Mouse (Mus musculus): ENCODE measurements around the gene Fkbp5.

- no peak for TF ChIP-seq CTCF (IDR thresholded peaks at IDR 0.05; ENCODE audit: low read depth, low read length)
- no peak for TF ChIP-seq POLR2A (IDR thresholded peaks at IDR 0.05; ENCODE audit: extremely low read depth, insufficient read depth, low read length)
These were observed 10.4 kb downstream of the Fkbp5 start for GRCm38 (mm10) chr17:28506895-28507294.

All from liver, adult 2 months (tissue).